Mouse (Mus musculus) hindbrain, embryonic 11.5 days (tissue): ENCODE data around the gene Mdm2. TPM values are rescaled to one million over a fixed set of nuclear protein-coding genes. Genes with fewer than 3 reads are reported as not detected.

Source experiments
- ATAC-seq: fragments of 200-750 bp; cut with Nextera tagmentation; 2 replicates; pipeline ENCODE4 v1.8.0; 2017; ENCODE audit warnings: mild to moderate bottlenecking, moderate TSS enrichment, moderate library complexity; ENCODE audit not compliant: low FRiP score
- DNase-seq: peaks from one replicate; pipeline ENCODE4 v3.0.0-alpha.2; 2015; ENCODE audit warnings: low spot score
- H3K27ac ChIP-seq: fragments of 300-500 bp; sonication (generic); 2 replicates; pipeline ENCODE4 v1.5.1; 2014; ENCODE audit warnings: mild to moderate bottlenecking, low read depth, low read length
- H3K27me3 ChIP-seq: fragments of 300-500 bp; sonication (generic); 2 replicates; pipeline ENCODE4 v1.6.1; 2014; ENCODE audit warnings: mild to moderate bottlenecking, low read length, moderate library complexity, mixed read lengths; ENCODE audit not compliant: control insufficient read depth, insufficient read depth
- H3K36me3 ChIP-seq: fragments of 300-500 bp; sonication (generic); 2 replicates; pipeline ENCODE4 v1.6.1; 2014; ENCODE audit warnings: mild to moderate bottlenecking, low read length, moderate library complexity, mixed read lengths; ENCODE audit not compliant: control insufficient read depth, insufficient read depth
- H3K4me1 ChIP-seq: fragments of 300-500 bp; sonication (generic); replicated peaks from 2 replicates; pipeline ENCODE4 v1.6.1; 2014; ENCODE audit warnings: low read length, mixed read lengths; ENCODE audit not compliant: control insufficient read depth, insufficient read depth
- H3K4me2 ChIP-seq: fragments of 300-500 bp; sonication (generic); replicated peaks from 2 replicates; pipeline ENCODE4 v1.6.1; 2014; ENCODE audit warnings: mild to moderate bottlenecking, low read depth, low read length
- H3K4me3 ChIP-seq: fragments of 300-500 bp; sonication (generic); 2 replicates; pipeline ENCODE4 v1.5.1; 2014; ENCODE audit warnings: low read depth, low read length
- H3K9ac ChIP-seq: fragments of 300-500 bp; sonication (generic); 2 replicates; pipeline ENCODE4 v1.6.1; 2014; ENCODE audit warnings: low read depth, low read length
- H3K9me3 ChIP-seq: fragments of 300-500 bp; sonication (generic); 2 replicates; pipeline ENCODE4 v1.6.1; 2016; ENCODE audit warnings: low read length; ENCODE audit not compliant: control insufficient read depth
- WGBS: fragments of 180-500 bp; shearing (Covaris S2); extraction: QIAGEN DNeasy Blood & Tissue Kit; methylation state at CpG from one replicate; pipeline ENCODE4 v1.1.7; 2014; 5-methylcytosine and 5-hydroxymethylcytosine counted together
- polyA plus RNA-seq: library from polyadenylated mRNA; unstranded; fragments of >200 nt; fragmentation: Nextera tagmentation; extraction: Ambion mirVana; gene quantifications from 2 replicates; pipeline ENCODE4 v1.2.1, GENCODE M21; 2014

Mdm2 gene
- polyA plus RNA-seq, 1 experiment from 2014 or later = 87.8 TPM

DNA sequence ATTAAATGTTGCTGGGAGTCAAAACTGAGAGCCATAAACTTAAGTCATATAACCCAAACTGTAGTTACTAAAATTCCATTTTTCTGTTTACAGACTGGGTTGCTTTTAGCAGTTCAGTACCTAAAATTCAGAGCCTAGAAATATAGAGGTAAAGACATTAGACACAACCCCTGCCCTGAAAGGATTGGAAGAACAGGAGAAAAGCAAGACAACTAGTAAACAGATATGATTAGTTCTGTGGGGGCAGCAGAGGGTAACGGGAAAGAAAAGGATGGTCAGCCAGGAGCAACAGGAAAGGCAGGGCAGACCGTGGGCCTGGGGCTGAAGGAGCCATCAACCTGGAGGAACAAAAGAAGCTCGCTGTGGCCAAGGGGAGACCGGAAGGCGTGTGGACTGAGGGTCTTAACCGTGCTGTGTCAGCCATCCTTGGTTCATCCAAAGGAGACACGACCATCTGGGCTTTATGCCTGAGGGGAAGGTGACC, 69.9 kb downstream of the Mdm2 start:
- 82% methylated on average over 7 of the region's 7 CpGs for WGBS
- H3K9me3 ChIP-seq = no peaks in the 10 kb centered on the region
- H3K4me1 ChIP-seq = no peaks in the 10 kb centered on the region
- no peak overlapping the region for H3K9ac ChIP-seq
- H3K36me3 ChIP-seq = no peaks in the 10 kb centered on the region
- ATAC-seq = no peak
- no peak overlapping the region for H3K4me3 ChIP-seq
- H3K27me3 ChIP-seq = no peaks in the 10 kb centered on the region
- no peak overlapping the region for H3K27ac ChIP-seq
- H3K4me2 ChIP-seq = no peak overlapping the region
- no peak for DNase-seq

- Histone ChIP-seq H3K4me2 (no peak overlapping the region), H3K4me1 (no peaks in the 10 kb centered on the region), H3K27me3 (no peaks in the 10 kb centered on the region), H3K4me3 (no peak overlapping the region), H3K9me3 (no peaks in the 10 kb centered on the region), H3K27ac (no peak overlapping the region), H3K36me3 (no peaks in the 10 kb centered on the region), H3K9ac (no peak overlapping the region)
- WGBS = 62% methylated on average over 21 of the region's 21 CpGs
- ATAC-seq = no peak
- no peak for DNase-seq
Observed at GRCm38 (mm10) chr10:117639899-117640594, 70.5 kb downstream of the Mdm2 start.

DNA sequence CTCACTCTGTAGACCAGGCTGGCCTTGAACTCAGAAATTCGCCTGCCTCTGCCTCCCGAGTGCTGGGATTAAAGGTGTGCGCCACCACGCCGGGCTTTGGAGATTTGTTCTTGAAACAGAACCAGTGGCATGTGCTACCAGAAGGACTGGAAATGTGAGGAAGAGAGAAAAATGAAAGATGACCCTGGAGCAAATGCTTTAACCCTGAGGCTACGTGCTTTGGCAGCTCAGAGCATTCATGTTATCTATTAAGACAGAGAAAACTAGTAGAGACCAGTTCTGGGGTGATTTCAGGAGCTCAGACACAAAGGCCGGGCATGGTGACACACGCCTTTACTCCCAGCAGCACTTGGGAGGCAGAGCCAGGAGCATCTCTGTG, 71.3 kb downstream of the Mdm2 start:
- Histone ChIP-seq H3K4me1 (no peaks in the 10 kb centered on the region), H3K36me3 (no peaks in the 10 kb centered on the region), H3K9ac (no peak overlapping the region), H3K27me3 (no peaks in the 10 kb centered on the region), H3K9me3 (no peaks in the 10 kb centered on the region), H3K4me3 (no peak overlapping the region), H3K27ac (no peak overlapping the region), H3K4me2 (no peak overlapping the region)
- WGBS = 91% methylated on average over 8 of the region's 8 CpGs
- no peak for DNase-seq
- no peak for ATAC-seq

Other genes with a start within 250 kb of the Mdm2 start
- 6.0 and 6.3 TPM in 2 replicates for gene Cpm, start 81.3 kb downstream of the Mdm2 start, polyA plus RNA-seq
- 18.2 and 20.3 TPM in 2 replicates for gene Slc35e3, start 35.6 kb upstream of the Mdm2 start, polyA plus RNA-seq
- gene Nup107, start 81.9 kb upstream of the Mdm2 start, polyA plus RNA-seq = 82.8 and 95.8 TPM in 2 replicates
- gene Rap1b, start 135.3 kb upstream of the Mdm2 start, polyA plus RNA-seq = 176 and 181 TPM in 2 replicates